In genomic region chr12:100901386-100901785, GRCm38 (mm10) we compare ENCODE assay signal across 27 mouse cellular contexts. TPM values are rescaled to one million over a fixed set of nuclear protein-coding genes. Genes with fewer than 3 reads are reported as not detected.
DNase-seq lines count a peak whose midpoint lies in the region; ATAC-seq and TF ChIP-seq lines count a peak whose summit lies in the region.
"Had no signal": no experiment of that assay in that cellular context is flagged by ENCODE, and none has a peak within 500 bp of the region (broad histone marks: within the 10 kb centered on the region; RNA-seq: fewer than 3 reads in every experiment).

No protein-coding gene starts in this region.

- no peak for TF ChIP-seq POLR2A in spleen, adult 2 months (IDR thresholded peaks at IDR 0.05; ENCODE audit: low read depth, low read length)
- TF ChIP-seq POLR2A in small intestine, adult 2 months (IDR thresholded peaks at IDR 0.05; ENCODE audit: low read depth, low read length) = no peak

- DNase-seq in spleen, adult 2 months (ENCODE audit: low read depth in 1 of 2, low spot score in 2 of 2) = no peak
- DNase-seq in spleen, postnatal 4 days (ENCODE audit: low spot score in 2 of 2) = no peak
- DNase-seq in induced T-regulatory cell, adult 2 months (ENCODE audit: low read depth) = peak; percentile 75
- no peak for DNase-seq in kidney, adult 11 months
- no peak for DNase-seq in left cerebral cortex, postnatal 36 days (ENCODE audit: low spot score in 2 of 2)
- no peak for DNase-seq in ovary, postnatal 36 days (ENCODE audit: low spot score)
- DNase-seq: adrenal gland, adult 2 months; adrenal gland, postnatal 14 days; cerebellum, adult 11 months; cerebellum, adult 2 months; cerebellum, postnatal 25 days; gastrocnemius, postnatal 10 days; gastrocnemius, postnatal 36 days; heart, adult 2 months; heart, postnatal 14 days; heart, postnatal 4 days had no signal

- H3K27me3 ChIP-seq in spleen, adult 2 months (ENCODE audit: control insufficient read depth, insufficient read depth, low read length) = peaks cover 2% of the 10 kb centered on the region; the same call in 1 of the 2 replicates
- peaks cover 21% of the 10 kb centered on the region for H3K27me3 ChIP-seq in small intestine, adult 2 months (ENCODE audit: control insufficient read depth, insufficient read depth, low read length)

- no peak overlapping the region for H3K4me3 ChIP-seq in spleen, adult 2 months (ENCODE audit: extremely low read depth, insufficient read depth, insufficient read length)
- H3K4me3 ChIP-seq in small intestine, adult 2 months (ENCODE audit: low read depth, low read length) = no peak overlapping the region
- H3K4me3 ChIP-seq: embryonic facial prominence, embryonic 12.5 days; embryonic facial prominence, embryonic 15.5 days; forebrain, embryonic 12.5 days; forebrain, embryonic 15.5 days; heart, adult 2 months; heart, embryonic 10.5 days; heart, embryonic 13.5 days had no signal

- peak overlapping the region; percentile 29; the same call in 1 of the 2 replicates for H3K27ac ChIP-seq in spleen, adult 2 months (ENCODE audit: insufficient read depth, low read length)
- peak overlapping the region; percentile 46; the same call in 1 of the 2 replicates for H3K27ac ChIP-seq in small intestine, adult 2 months (ENCODE audit: insufficient read depth, low read depth, low read length)
- H3K27ac ChIP-seq: embryonic facial prominence, embryonic 12.5 days; embryonic facial prominence, embryonic 15.5 days; forebrain, embryonic 12.5 days; forebrain, embryonic 15.5 days; heart, adult 2 months; heart, embryonic 10.5 days; heart, embryonic 13.5 days; hindbrain, embryonic 14.5 days; hindbrain, postnatal 0 days had no signal

- TF ChIP-seq CTCF in spleen, adult 2 months (IDR thresholded peaks at IDR 0.05; ENCODE audit: extremely low read depth, insufficient read depth, insufficient read length, insufficient replicate concordance) = no peak
- TF ChIP-seq CTCF in small intestine, adult 2 months (IDR thresholded peaks at IDR 0.05; ENCODE audit: extremely low read depth, insufficient read length, insufficient replicate concordance, low read depth, low read length) = no peak

- peaks cover 11% of the 10 kb centered on the region; the same call in 1 of the 2 replicates for H3K4me1 ChIP-seq in spleen, adult 2 months (ENCODE audit: control insufficient read depth, insufficient read depth, insufficient read length)
- H3K4me1 ChIP-seq in small intestine, adult 2 months (ENCODE audit: control insufficient read depth, insufficient read depth, insufficient read length, low read length) = peaks cover 12% of the 10 kb centered on the region

- intact Hi-C loops in left cerebral cortex, postnatal 36 days (cut with DNase I) = no loop called here

- WGBS in spleen, adult 2 months = 52% methylated on average over 6 of the region's 6 CpGs
- 42% methylated on average over 6 of the region's 6 CpGs for WGBS in small intestine, adult 2 months

- ATAC-seq in CD4-positive, CD25-positive, alpha-beta regulatory T cell, adult 4 months = peak; percentile 21
- ATAC-seq: forebrain, embryonic 15.5 days; hindbrain, postnatal 0 days had no signal

- H3K36me3 ChIP-seq in spleen, adult 2 months (ENCODE audit: control insufficient read depth, insufficient read depth, low read length) = no peaks in the 10 kb centered on the region
- no peaks in the 10 kb centered on the region for H3K36me3 ChIP-seq in small intestine, adult 2 months (ENCODE audit: control insufficient read depth, insufficient read depth, low read length)
- H3K36me3 ChIP-seq: embryonic facial prominence, embryonic 12.5 days; embryonic facial prominence, embryonic 15.5 days; forebrain, embryonic 12.5 days; forebrain, embryonic 15.5 days; heart, embryonic 10.5 days; heart, embryonic 13.5 days had no signal

RNA-seq across cellular contexts. Expression of gene Gpr68, which starts 6.6 kb away (rescaled TPM):
- polyA plus RNA-seq in spleen, adult 2 months (2012; rRNA removed) = 14.0 and 18.2 TPM in 2 replicates
- 100 to 1,000 TPM in 1 of 2 experiments, 10 to 100 TPM in 1; 51.7 to 101 TPM for polyA plus RNA-seq in CD4-positive, CD25-positive, alpha-beta regulatory T cell, adult 4 months (2017; shearing (Covaris generic))
- 3.0 and 6.0 TPM in 2 replicates for polyA plus RNA-seq in small intestine, adult 2 months (2012; rRNA removed)
- 10 to 100 TPM; 10.5 to 14.8 TPM for total RNA-seq in left cerebral cortex, postnatal 36 days (2021)
- total RNA-seq: common myeloid progenitor, adult 5-6 weeks had no signal
